Mouse (Mus musculus): ENCODE results near the gene Mtap. TPM values are rescaled to one million over a fixed set of nuclear protein-coding genes. Genes with fewer than 3 reads are reported as not detected.

Gene Mtap
- 92.3 and 96.7 TPM in 2 replicates for polyA plus RNA-seq (2016; fragmentation: Nextera tagmentation; extraction: Ambion mirVana)

GRCm38 (mm10) chr4:89136906-89137541, at the start of gene Mtap:
Gene Mtap, plus strand, starts transcription at chr4:89137122.
- H3K4me3 ChIP-seq, result peak within 1 kb of the TSS; percentile 93
- ATAC-seq (ENCODE audit: insufficient number of reproducible peaks, insufficient read depth, low FRiP score, low TSS enrichment), result peak; percentile 95
- H3K27ac ChIP-seq, result peak within 1 kb of the TSS; percentile 89
- H3K4me2 ChIP-seq (replicated peaks), result peak within 1 kb of the TSS; percentile 65
- H3K4me1 ChIP-seq, result peaks cover 15% of the 10 kb centered on the region
- H3K36me3 ChIP-seq, result no peaks in the 10 kb centered on the region
- H3K27me3 ChIP-seq, result no peaks in the 10 kb centered on the region
- WGBS, result under 1% methylated on average over 31 of the region's 31 CpGs
- no peaks in the 10 kb centered on the region for H3K9me3 ChIP-seq
- H3K9ac ChIP-seq, result peak within 1 kb of the TSS; percentile 83

DNA sequence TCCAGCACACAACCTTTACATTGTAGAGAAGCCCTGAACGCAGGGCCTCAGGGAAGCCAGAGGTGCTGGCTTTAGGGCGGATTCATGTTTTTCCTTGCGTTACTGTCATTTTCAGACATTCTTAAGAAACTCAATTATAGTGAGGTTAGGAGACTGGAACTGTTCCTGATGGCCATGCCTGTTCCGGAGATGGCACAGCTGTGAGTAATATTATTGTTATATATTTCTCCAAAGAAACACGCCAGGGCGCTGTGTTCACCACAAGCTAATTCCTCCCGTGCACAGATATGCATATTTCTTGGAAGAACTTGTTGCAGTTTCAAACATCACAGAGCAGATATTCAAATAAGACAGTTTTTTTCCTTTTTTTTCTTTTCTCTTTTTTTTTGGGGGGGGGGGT, 47.8 kb upstream of the Mtap start:
- Histone ChIP-seq H3K4me2 (replicated peaks) (no peak overlapping the region), H3K9me3 (no peaks in the 10 kb centered on the region), H3K4me1 (no peaks in the 10 kb centered on the region), H3K36me3 (no peaks in the 10 kb centered on the region), H3K9ac (no peak overlapping the region), H3K4me3 (no peak overlapping the region), H3K27me3 (no peaks in the 10 kb centered on the region), H3K27ac (no peak overlapping the region)
- ATAC-seq (ENCODE audit: insufficient number of reproducible peaks, insufficient read depth, low FRiP score, low TSS enrichment), result no peak
- 82% methylated on average over 7 of the region's 7 CpGs for WGBS

- Histone ChIP-seq H3K36me3 (no peaks in the 10 kb centered on the region), H3K9ac (no peak overlapping the region), H3K27me3 (no peaks in the 10 kb centered on the region)
These were observed 46.7 kb upstream of the Mtap start for GRCm38 (mm10) chr4:89090217-89090616.

GRCm38 (mm10) chr4:89092153-89092552, 44.8 kb upstream of the Mtap start:
- no peak for ATAC-seq (ENCODE audit: insufficient number of reproducible peaks, insufficient read depth, low FRiP score, low TSS enrichment)
- 65% methylated on average over 5 of the region's 5 CpGs for WGBS
- Histone ChIP-seq H3K27me3 (no peaks in the 10 kb centered on the region), H3K4me3 (no peak overlapping the region), H3K9me3 (no peaks in the 10 kb centered on the region), H3K27ac (no peak overlapping the region), H3K4me1 (no peaks in the 10 kb centered on the region), H3K4me2 (replicated peaks) (no peak overlapping the region), H3K36me3 (no peaks in the 10 kb centered on the region), H3K9ac (no peak overlapping the region)

More at GRCm38 (mm10) chr4:89090217-89090616, 46.7 kb upstream of the Mtap start:
- Histone ChIP-seq H3K4me1 (no peaks in the 10 kb centered on the region), H3K4me2 (replicated peaks) (no peak overlapping the region), H3K27ac (no peak overlapping the region), H3K4me3 (no peak overlapping the region), H3K9me3 (no peaks in the 10 kb centered on the region)
- ATAC-seq (ENCODE audit: insufficient number of reproducible peaks, insufficient read depth, low FRiP score, low TSS enrichment), result no peak
- WGBS, result 66% methylated on average over 6 of the region's 6 CpGs

DNA sequence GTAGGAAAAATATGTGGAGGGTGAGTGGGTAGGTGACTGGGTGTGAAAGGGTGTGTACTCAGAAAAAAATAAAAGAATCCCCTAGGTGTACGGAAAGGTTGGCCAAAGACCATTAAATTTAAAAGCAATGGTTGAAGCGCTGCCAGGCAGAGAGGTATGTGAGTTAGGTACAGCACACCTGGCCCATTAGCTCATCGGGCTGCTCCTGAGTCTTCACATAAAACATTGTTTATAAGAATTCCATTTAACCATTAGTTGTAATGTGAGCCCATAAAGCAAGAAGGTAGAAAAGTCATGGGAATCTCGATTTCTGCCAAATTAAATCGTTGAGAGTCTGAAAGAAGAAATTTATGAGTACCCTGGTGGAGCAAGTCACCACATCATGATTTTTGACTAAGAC, 42.1 kb upstream of the Mtap start:
- no peaks in the 10 kb centered on the region for H3K36me3 ChIP-seq
- no peaks in the 10 kb centered on the region for H3K4me1 ChIP-seq
- no peaks in the 10 kb centered on the region for H3K27me3 ChIP-seq
- H3K4me3 ChIP-seq, result no peak overlapping the region
- H3K9ac ChIP-seq, result no peak overlapping the region
- no peak overlapping the region for H3K27ac ChIP-seq
- H3K4me2 ChIP-seq (replicated peaks), result no peak overlapping the region
- 84% methylated on average over 5 of the region's 5 CpGs for WGBS
- no peaks in the 10 kb centered on the region for H3K9me3 ChIP-seq
- ATAC-seq (ENCODE audit: insufficient number of reproducible peaks, insufficient read depth, low FRiP score, low TSS enrichment), result no peak

GRCm38 (mm10) chr4:89098261-89098660, 38.7 kb upstream of the Mtap start:
- no peaks in the 10 kb centered on the region for H3K27me3 ChIP-seq
- H3K36me3 ChIP-seq, result no peaks in the 10 kb centered on the region
- H3K4me2 ChIP-seq (replicated peaks), result no peak overlapping the region
- H3K4me1 ChIP-seq, result no peaks in the 10 kb centered on the region
- WGBS, result 57% methylated on average over 5 of the region's 5 CpGs
- no peak for ATAC-seq (ENCODE audit: insufficient number of reproducible peaks, insufficient read depth, low FRiP score, low TSS enrichment)
- no peak overlapping the region for H3K27ac ChIP-seq
- no peaks in the 10 kb centered on the region for H3K9me3 ChIP-seq
- no peak overlapping the region for H3K4me3 ChIP-seq
- H3K9ac ChIP-seq, result no peak overlapping the region

DNA sequence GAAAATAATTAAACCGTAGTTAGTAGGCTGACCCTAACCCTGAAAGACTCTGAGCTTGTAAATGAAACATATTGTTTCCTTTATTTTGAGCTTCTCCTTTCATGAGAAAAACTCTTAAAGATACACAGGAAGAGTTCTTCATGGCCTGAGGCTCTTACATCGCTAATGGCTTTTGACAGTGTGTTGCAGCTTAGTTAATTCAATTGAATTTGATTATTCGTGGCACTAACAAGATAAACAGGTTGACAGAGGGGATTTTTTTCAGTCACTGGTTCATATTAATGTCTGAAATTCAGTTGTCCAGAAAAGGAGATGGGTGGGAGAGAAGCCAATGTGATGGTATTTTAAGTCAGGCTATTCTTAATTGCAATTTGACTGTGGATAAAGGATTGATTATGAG, 35.6 kb upstream of the Mtap start:
- WGBS, result 23% methylated on average over 3 of the region's 3 CpGs
- Histone ChIP-seq H3K36me3 (no peaks in the 10 kb centered on the region), H3K27me3 (no peaks in the 10 kb centered on the region), H3K4me3 (no peak overlapping the region), H3K4me2 (replicated peaks) (no peak overlapping the region), H3K4me1 (no peaks in the 10 kb centered on the region), H3K9ac (no peak overlapping the region), H3K27ac (no peak overlapping the region), H3K9me3 (no peaks in the 10 kb centered on the region)
- no peak for ATAC-seq (ENCODE audit: insufficient number of reproducible peaks, insufficient read depth, low FRiP score, low TSS enrichment)

DNA sequence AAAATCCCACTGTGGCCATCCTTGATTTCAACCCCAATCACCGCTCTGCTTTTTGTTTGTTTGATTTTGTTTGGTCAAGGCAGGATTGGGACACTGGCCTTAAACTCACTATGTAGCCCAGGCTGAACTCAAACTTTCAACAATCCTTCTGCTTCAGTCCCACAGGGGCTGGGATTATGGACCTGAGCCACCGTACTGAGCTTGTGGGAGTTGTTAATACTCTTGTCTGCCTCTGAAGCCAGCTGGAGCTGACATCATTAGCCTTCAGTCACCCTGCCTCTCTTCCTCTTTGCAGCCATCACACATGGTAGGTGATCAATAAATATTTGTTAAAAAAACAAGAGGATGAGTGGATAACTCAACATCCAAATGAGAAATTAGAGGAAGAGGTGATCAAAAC, 34.6 kb upstream of the Mtap start:
- Histone ChIP-seq H3K27ac (no peak overlapping the region), H3K4me2 (replicated peaks) (no peak overlapping the region), H3K9ac (no peak overlapping the region), H3K4me3 (no peak overlapping the region), H3K4me1 (no peaks in the 10 kb centered on the region), H3K9me3 (no peaks in the 10 kb centered on the region), H3K27me3 (no peaks in the 10 kb centered on the region), H3K36me3 (no peaks in the 10 kb centered on the region)
- WGBS, result 62% methylated on average over 2 of the region's 2 CpGs
- ATAC-seq (ENCODE audit: insufficient number of reproducible peaks, insufficient read depth, low FRiP score, low TSS enrichment), result no peak

GRCm38 (mm10) chr4:89105486-89105885, 31.4 kb upstream of the Mtap start:
- no peaks in the 10 kb centered on the region for H3K36me3 ChIP-seq

GRCm38 (mm10) chr4:89106505-89106904, 30.4 kb upstream of the Mtap start:
- Histone ChIP-seq H3K9me3 (no peaks in the 10 kb centered on the region), H3K36me3 (no peaks in the 10 kb centered on the region), H3K4me3 (no peak overlapping the region), H3K27ac (no peak overlapping the region), H3K4me1 (no peaks in the 10 kb centered on the region), H3K27me3 (no peaks in the 10 kb centered on the region), H3K4me2 (replicated peaks) (no peak overlapping the region), H3K9ac (no peak overlapping the region)
- 64% methylated on average over 2 of the region's 2 CpGs for WGBS
- no peak for ATAC-seq (ENCODE audit: insufficient number of reproducible peaks, insufficient read depth, low FRiP score, low TSS enrichment)

More at GRCm38 (mm10) chr4:89105486-89105885, 31.4 kb upstream of the Mtap start:
- no peaks in the 10 kb centered on the region for H3K4me1 ChIP-seq
- no peaks in the 10 kb centered on the region for H3K27me3 ChIP-seq
- H3K27ac ChIP-seq, result no peak overlapping the region
- no peak overlapping the region for H3K9ac ChIP-seq
- no peak overlapping the region for H3K4me3 ChIP-seq
- no peak for ATAC-seq (ENCODE audit: insufficient number of reproducible peaks, insufficient read depth, low FRiP score, low TSS enrichment)
- 26% methylated on average over 2 of the region's 2 CpGs for whole genome bisulfite sequencing
- H3K4me2 ChIP-seq (replicated peaks), result no peak overlapping the region
- no peaks in the 10 kb centered on the region for H3K9me3 ChIP-seq

DNA sequence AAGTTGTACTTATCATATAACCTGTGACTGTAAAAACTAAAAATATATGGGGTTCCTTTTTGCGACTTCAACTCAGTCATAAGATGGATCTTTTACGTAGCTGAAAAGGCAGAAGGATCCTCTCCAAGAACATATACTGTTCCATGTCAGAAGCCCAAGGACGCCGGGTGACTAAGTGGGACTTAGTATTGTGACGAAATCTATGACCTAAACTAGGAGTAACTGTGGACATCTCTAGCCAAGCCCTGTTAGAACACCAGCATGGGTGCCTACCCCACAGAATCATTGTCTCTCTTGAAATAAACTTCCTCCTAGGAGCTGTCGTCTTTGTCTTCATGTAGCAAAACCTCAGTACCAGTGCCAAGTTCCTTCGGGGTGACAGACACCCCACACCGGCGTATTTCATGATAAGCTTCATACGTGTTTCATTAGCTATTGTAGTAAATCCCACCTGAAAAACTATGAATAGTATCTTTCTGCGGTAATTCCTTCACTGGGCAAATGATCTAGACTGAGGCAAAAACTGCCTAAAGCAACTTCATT, 24.7 kb upstream of the Mtap start:
- WGBS, result 88% methylated on average over 11 of the region's 11 CpGs
- Histone ChIP-seq H3K27me3 (no peaks in the 10 kb centered on the region), H3K36me3 (no peaks in the 10 kb centered on the region), H3K9me3 (no peaks in the 10 kb centered on the region), H3K4me2 (replicated peaks) (no peak overlapping the region), H3K4me3 (no peak overlapping the region), H3K4me1 (no peaks in the 10 kb centered on the region), H3K9ac (no peak overlapping the region), H3K27ac (no peak overlapping the region)
- ATAC-seq (ENCODE audit: insufficient number of reproducible peaks, insufficient read depth, low FRiP score, low TSS enrichment), result no peak

DNA sequence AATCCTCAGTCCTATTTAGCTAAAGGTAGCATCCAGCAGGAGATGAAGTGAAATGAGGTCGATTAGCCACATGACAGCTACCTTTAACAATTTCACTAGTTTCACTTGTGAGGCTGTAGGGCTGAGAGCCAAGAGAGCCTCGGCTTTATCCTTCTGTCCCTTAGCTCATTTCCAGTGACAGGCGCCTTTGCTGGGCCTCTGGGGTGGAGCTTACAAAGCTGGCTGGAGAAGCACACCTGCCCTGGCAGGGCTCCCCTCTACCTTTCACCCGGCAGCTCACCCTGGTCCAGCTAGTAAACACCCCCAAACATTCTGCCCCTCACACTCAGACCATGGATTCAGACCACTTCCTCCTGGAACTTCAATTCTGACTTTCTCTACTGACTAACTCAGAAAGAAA, 24.1 kb upstream of the Mtap start:
- no peaks in the 10 kb centered on the region for H3K9me3 ChIP-seq
- H3K9ac ChIP-seq, result no peak overlapping the region
- no peak overlapping the region for H3K4me3 ChIP-seq
- H3K4me2 ChIP-seq (replicated peaks), result no peak overlapping the region
- no peaks in the 10 kb centered on the region for H3K4me1 ChIP-seq
- ATAC-seq (ENCODE audit: insufficient number of reproducible peaks, insufficient read depth, low FRiP score, low TSS enrichment), result no peak
- 64% methylated on average over 4 of the region's 4 CpGs for WGBS
- no peaks in the 10 kb centered on the region for H3K36me3 ChIP-seq
- no peak overlapping the region for H3K27ac ChIP-seq
- H3K27me3 ChIP-seq, result no peaks in the 10 kb centered on the region

Measured in embryonic facial prominence, embryonic 12.5 days (tissue).